Mouse (Mus musculus): ENCODE data around the gene Tfeb. TPM values are rescaled to one million over a fixed set of nuclear protein-coding genes. Genes with fewer than 3 reads are reported as not detected.
A peak's percentile ranks its signal among the peaks of the same experiment; 100 is the strongest.

Tfeb gene
- polyA plus RNA-seq, 1 experiment from 2014 or later, result 5.3 TPM

- Histone ChIP-seq H3K4me2 (no peak overlapping the region), H3K27ac (replicated peaks) (no peak overlapping the region), H3K4me3 (replicated peaks) (no peak overlapping the region), H3K9me3 (replicated peaks) (no peaks in the 10 kb centered on the region), H3K4me1 (replicated peaks) (peaks cover 62% of the 10 kb centered on the region), H3K36me3 (replicated peaks) (peaks cover 2% of the 10 kb centered on the region; the same call in 1 of the 2 replicates), H3K9ac (no peak overlapping the region), H3K27me3 (peaks cover 31% of the 10 kb centered on the region)
- no peak for ATAC-seq (ENCODE audit: insufficient read depth)
- 69% methylated on average over 2 of the region's 2 CpGs for WGBS (ENCODE audit: insufficient replicate concordance)
Observed at GRCm38 (mm10) chr17:47740186-47740585, 3.4 kb downstream of the Tfeb start.

- Histone ChIP-seq H3K4me2 (peak overlapping the region; percentile 56), H3K9me3 (replicated peaks) (no peaks in the 10 kb centered on the region), H3K27ac (replicated peaks) (0 out of 2 replicates have a peak overlapping the region, but pooled peaks have one; percentile 24), H3K36me3 (replicated peaks) (peaks cover 2% of the 10 kb centered on the region; the same call in 1 of the 2 replicates), H3K4me3 (replicated peaks) (no peak overlapping the region), H3K27me3 (peaks cover 18% of the 10 kb centered on the region), H3K9ac (no peak overlapping the region; the same call in 1 of the 2 replicates), H3K4me1 (replicated peaks) (peaks cover 50% of the 10 kb centered on the region)
- ATAC-seq (ENCODE audit: insufficient read depth), result peak; percentile 70
- WGBS (ENCODE audit: insufficient replicate concordance), result 13% methylated on average over 16 of the region's 16 CpGs
Observed at GRCm38 (mm10) chr17:47742991-47743734, 6.3 kb downstream of the Tfeb start.

GRCm38 (mm10) chr17:47744086-47744485, 7.3 kb downstream of the Tfeb start:
- Histone ChIP-seq H3K9me3 (replicated peaks) (no peaks in the 10 kb centered on the region), H3K9ac (no peak overlapping the region), H3K36me3 (replicated peaks) (peaks cover 2% of the 10 kb centered on the region; the same call in 1 of the 2 replicates), H3K4me2 (no peak overlapping the region), H3K27ac (replicated peaks) (no peak overlapping the region), H3K4me1 (replicated peaks) (peaks cover 47% of the 10 kb centered on the region), H3K27me3 (peaks cover 9% of the 10 kb centered on the region), H3K4me3 (replicated peaks) (no peak overlapping the region)
- no peak for ATAC-seq (ENCODE audit: insufficient read depth)
- WGBS (ENCODE audit: insufficient replicate concordance), result 79% methylated on average over 14 of the region's 14 CpGs

GRCm38 (mm10) chr17:47744746-47745368, 8.0 kb downstream of the Tfeb start:
- H3K27ac ChIP-seq (replicated peaks), result no peak overlapping the region
- peaks cover under 1% of the 10 kb centered on the region; the same call in 1 of the 2 replicates for H3K27me3 ChIP-seq
- H3K36me3 ChIP-seq (replicated peaks), result peaks cover 2% of the 10 kb centered on the region; the same call in 1 of the 2 replicates
- H3K9ac ChIP-seq, result no peak overlapping the region
- ATAC-seq (ENCODE audit: insufficient read depth), result no peak
- peaks cover 47% of the 10 kb centered on the region for H3K4me1 ChIP-seq (replicated peaks)
- WGBS (ENCODE audit: insufficient replicate concordance), result 75% methylated on average over 10 of the region's 10 CpGs
- no peak overlapping the region for H3K4me3 ChIP-seq (replicated peaks)
- H3K4me2 ChIP-seq, result no peak overlapping the region
- H3K9me3 ChIP-seq (replicated peaks), result no peaks in the 10 kb centered on the region

GRCm38 (mm10) chr17:47748791-47749553, 12.1 kb downstream of the Tfeb start:
- Histone ChIP-seq H3K36me3 (replicated peaks) (peaks cover 10% of the 10 kb centered on the region), H3K9ac (no peak overlapping the region), H3K27me3 (no peaks in the 10 kb centered on the region), H3K9me3 (replicated peaks) (no peaks in the 10 kb centered on the region), H3K27ac (replicated peaks) (peak overlapping the region; percentile 48; the same call in 1 of the 2 replicates), H3K4me3 (replicated peaks) (no peak overlapping the region), H3K4me1 (replicated peaks) (peaks cover 42% of the 10 kb centered on the region), H3K4me2 (no peak overlapping the region)
- 70% methylated on average over 14 of the region's 14 CpGs for WGBS (ENCODE audit: insufficient replicate concordance)
- ATAC-seq (ENCODE audit: insufficient read depth), result no peak

- H3K4me1 ChIP-seq (replicated peaks), result peaks cover 46% of the 10 kb centered on the region
- ATAC-seq (ENCODE audit: insufficient read depth), result peak; percentile 56
- H3K9ac ChIP-seq, result no peak overlapping the region
- H3K4me3 ChIP-seq (replicated peaks), result no peak overlapping the region
- no peaks in the 10 kb centered on the region for H3K27me3 ChIP-seq
- H3K9me3 ChIP-seq (replicated peaks), result no peaks in the 10 kb centered on the region
- H3K4me2 ChIP-seq, result no peak overlapping the region
- WGBS (ENCODE audit: insufficient replicate concordance), result 42% methylated on average over 3 of the region's 3 CpGs
- H3K27ac ChIP-seq (replicated peaks), result peak overlapping the region; percentile 48; the same call in 1 of the 2 replicates
- H3K36me3 ChIP-seq (replicated peaks), result peaks cover 10% of the 10 kb centered on the region
Observed at GRCm38 (mm10) chr17:47749626-47750025, 12.8 kb downstream of the Tfeb start.

- 67% methylated on average over 6 of the region's 6 CpGs for WGBS (ENCODE audit: insufficient replicate concordance)
- Histone ChIP-seq H3K9me3 (replicated peaks) (no peaks in the 10 kb centered on the region), H3K36me3 (replicated peaks) (peaks cover 8% of the 10 kb centered on the region), H3K4me3 (replicated peaks) (no peak overlapping the region), H3K9ac (no peak overlapping the region), H3K4me2 (no peak overlapping the region), H3K27ac (replicated peaks) (0 out of 2 replicates have a peak overlapping the region, but pooled peaks have one; percentile 2), H3K27me3 (no peaks in the 10 kb centered on the region), H3K4me1 (replicated peaks) (peaks cover 51% of the 10 kb centered on the region)
- no peak for ATAC-seq (ENCODE audit: insufficient read depth)
Observed at GRCm38 (mm10) chr17:47750101-47750500, 13.3 kb downstream of the Tfeb start.

GRCm38 (mm10) chr17:47751811-47752210, 15.0 kb downstream of the Tfeb start:
- Histone ChIP-seq H3K4me3 (replicated peaks) (no peak overlapping the region), H3K27ac (replicated peaks) (no peak overlapping the region), H3K4me2 (no peak overlapping the region), H3K9ac (no peak overlapping the region), H3K27me3 (no peaks in the 10 kb centered on the region), H3K36me3 (replicated peaks) (peaks cover 8% of the 10 kb centered on the region), H3K9me3 (replicated peaks) (no peaks in the 10 kb centered on the region), H3K4me1 (replicated peaks) (peaks cover 61% of the 10 kb centered on the region)
- WGBS (ENCODE audit: insufficient replicate concordance), result 67% methylated on average over 5 of the region's 5 CpGs
- no peak for ATAC-seq (ENCODE audit: insufficient read depth)

GRCm38 (mm10) chr17:47753130-47753775, 16.4 kb downstream of the Tfeb start:
- whole genome bisulfite sequencing (ENCODE audit: insufficient replicate concordance), result 19% methylated on average over 8 of the region's 8 CpGs
- Histone ChIP-seq H3K9ac (no peak overlapping the region), H3K36me3 (replicated peaks) (peaks cover 8% of the 10 kb centered on the region), H3K4me1 (replicated peaks) (peaks cover 67% of the 10 kb centered on the region), H3K9me3 (replicated peaks) (no peaks in the 10 kb centered on the region), H3K4me3 (replicated peaks) (no peak overlapping the region), H3K4me2 (peak overlapping the region; percentile 47), H3K27me3 (no peaks in the 10 kb centered on the region), H3K27ac (replicated peaks) (peak overlapping the region; percentile 69)
- ATAC-seq (ENCODE audit: insufficient read depth), result peak; percentile 64

GRCm38 (mm10) chr17:47754246-47754645, 17.4 kb downstream of the Tfeb start:
- no peak overlapping the region for H3K9ac ChIP-seq
- H3K4me1 ChIP-seq (replicated peaks), result peaks cover 59% of the 10 kb centered on the region
- no peaks in the 10 kb centered on the region for H3K27me3 ChIP-seq
- H3K27ac ChIP-seq (replicated peaks), result peak overlapping the region; percentile 69
- peak; percentile 50 for ATAC-seq (ENCODE audit: insufficient read depth)
- no peaks in the 10 kb centered on the region for H3K9me3 ChIP-seq (replicated peaks)
- peaks cover 8% of the 10 kb centered on the region for H3K36me3 ChIP-seq (replicated peaks)
- 0 out of 2 replicates have a peak overlapping the region, but pooled peaks have one; percentile 0 for H3K4me3 ChIP-seq (replicated peaks)
- peak overlapping the region; percentile 29 for H3K4me2 ChIP-seq
- WGBS (ENCODE audit: insufficient replicate concordance), result 25% methylated on average over 12 of the region's 13 CpGs
